Mouse (Mus musculus) embryonic facial prominence, embryonic 14.5 days (tissue): Measurements from ENCODE around the gene Zfp282. TPM values are rescaled to one million over a fixed set of nuclear protein-coding genes. Genes with fewer than 3 reads are reported as not detected.

Experiments
- ATAC-seq: fragments of 200-750 bp; cut with Nextera tagmentation; 2 replicates; pipeline ENCODE4 v1.8.0; 2017; ENCODE audit warnings: low read depth, moderate number of reproducible peaks, moderate TSS enrichment
- DNase-seq: peaks from one replicate; pipeline ENCODE4 v3.0.0-alpha.2; 2015; ENCODE audit warnings: low spot score
- H3K27ac ChIP-seq: fragments of 300-500 bp; sonication (generic); replicated peaks from 2 replicates; pipeline ENCODE4 v1.5.1; 2014; ENCODE audit warnings: low read depth, mild to moderate bottlenecking, low read length, moderate library complexity
- H3K27me3 ChIP-seq: fragments of 300-500 bp; sonication (generic); replicated peaks from 2 replicates; pipeline ENCODE4 v1.6.1; 2014; ENCODE audit warnings: low read length; ENCODE audit not compliant: control insufficient read depth, insufficient read depth
- H3K36me3 ChIP-seq: fragments of 300-500 bp; sonication (generic); 2 replicates; pipeline ENCODE4 v1.6.1; 2014; ENCODE audit warnings: low read length, mixed read lengths; ENCODE audit not compliant: control insufficient read depth, insufficient read depth
- H3K4me1 ChIP-seq: fragments of 300-500 bp; sonication (generic); 2 replicates; pipeline ENCODE4 v1.6.1; 2014; ENCODE audit warnings: antibody characterized with exemption, low read length; ENCODE audit not compliant: control insufficient read depth, insufficient read depth
- H3K4me2 ChIP-seq: fragments of 300-500 bp; sonication (generic); 2 replicates; pipeline ENCODE4 v1.6.1; 2014; ENCODE audit warnings: low read depth, mild to moderate bottlenecking, low read length, moderate library complexity, mixed read lengths
- H3K4me3 ChIP-seq: fragments of 300-500 bp; sonication (generic); 2 replicates; pipeline ENCODE4 v1.5.1; 2014; ENCODE audit warnings: low read depth, mild to moderate bottlenecking, low read length
- H3K9ac ChIP-seq: fragments of 300-500 bp; sonication (generic); 2 replicates; pipeline ENCODE4 v1.6.1; 2014; ENCODE audit warnings: low read depth, mild to moderate bottlenecking, low read length, moderate library complexity, mixed read lengths
- H3K9me3 ChIP-seq: fragments of 300-500 bp; sonication (generic); 2 replicates; pipeline ENCODE4 v1.6.1; 2016; ENCODE audit warnings: low read length; ENCODE audit not compliant: control insufficient read depth
- WGBS: fragments of 180-500 bp; shearing (Covaris S2); extraction: QIAGEN DNeasy Blood & Tissue Kit; methylation state at CpG from one replicate; pipeline ENCODE4 v1.1.7; 2014; 5-methylcytosine and 5-hydroxymethylcytosine counted together
- polyA plus RNA-seq: library from polyadenylated mRNA; unstranded; fragments of >200 nt; fragmentation: Nextera tagmentation; extraction: Ambion mirVana; gene quantifications from 2 replicates; pipeline ENCODE4 v1.2.1, GENCODE M21; 2014

Zfp282 gene
- polyA plus RNA-seq, 1 experiment from 2014 or later = 13.6 TPM

DNA sequence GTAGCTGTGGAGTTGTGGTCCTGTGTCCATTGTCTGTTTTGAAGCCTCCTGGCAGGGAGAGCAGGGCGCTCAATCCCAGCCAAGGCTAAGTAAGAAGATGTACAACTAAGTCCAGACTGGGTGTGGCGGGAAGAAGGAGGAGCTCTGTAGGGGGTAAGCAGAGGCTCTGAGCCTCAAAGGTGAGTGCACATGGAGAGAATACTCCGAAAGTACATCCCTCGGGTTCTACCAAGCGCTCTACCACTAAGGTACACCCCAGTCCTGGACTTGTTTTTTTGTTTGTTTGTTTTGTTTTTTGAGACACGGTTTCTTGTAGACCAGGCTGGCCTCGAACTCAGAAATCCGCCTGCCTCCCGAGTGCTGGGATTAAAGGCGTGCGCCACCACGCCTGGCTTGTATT is 65.5 kb downstream of the Zfp282 start:
- H3K4me2 ChIP-seq = peak overlapping the region; percentile 86
- no peaks in the 10 kb centered on the region for H3K4me1 ChIP-seq
- H3K36me3 ChIP-seq = peaks cover 20% of the 10 kb centered on the region; the same call in 1 of the 2 replicates
- H3K9ac ChIP-seq = peak overlapping the region; percentile 87
- H3K27ac ChIP-seq = no peak overlapping the region
- no peak for ATAC-seq
- H3K4me3 ChIP-seq = peak overlapping the region; percentile 49
- H3K27me3 ChIP-seq = no peaks in the 10 kb centered on the region
- H3K9me3 ChIP-seq = no peaks in the 10 kb centered on the region
- no peak for DNase-seq
- WGBS = 47% methylated on average over 12 of the region's 12 CpGs

DNA sequence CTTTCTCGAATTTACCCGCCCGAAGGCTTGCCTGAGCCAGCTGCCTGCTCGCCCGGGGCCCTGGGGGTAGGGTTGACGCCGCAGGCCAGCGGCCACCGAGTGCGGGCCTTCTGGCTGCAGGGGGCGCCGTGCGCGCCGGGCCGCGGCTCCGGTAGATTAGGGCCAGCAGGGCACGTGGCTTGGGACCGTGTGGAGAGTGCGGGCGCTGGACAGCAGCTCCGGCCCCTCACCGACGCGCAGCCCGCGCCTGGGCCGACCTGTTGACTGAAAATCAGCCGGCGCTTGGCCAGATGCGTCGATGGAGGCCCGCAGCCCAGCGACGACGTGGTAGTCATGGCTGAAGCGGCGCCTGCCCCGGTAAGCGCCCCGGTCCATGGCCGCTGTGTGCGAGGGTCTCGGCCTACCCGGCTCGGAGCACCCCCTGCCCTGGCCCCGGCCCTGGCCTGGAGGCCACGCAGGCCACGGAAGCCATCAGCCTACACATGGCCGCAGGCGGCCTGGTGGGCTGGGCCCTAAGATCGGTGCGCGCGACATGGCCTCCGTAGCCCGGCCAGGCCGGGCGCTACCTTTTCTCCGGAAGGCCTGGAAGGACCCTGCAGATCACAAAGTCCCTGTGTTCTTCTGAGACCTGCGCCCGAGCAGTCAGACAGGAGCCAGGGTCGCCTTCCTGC is 66.2 kb downstream of the Zfp282 start:
- Histone ChIP-seq H3K27ac (peak overlapping the region; percentile 84), H3K4me2 (peak overlapping the region; percentile 86)
- WGBS = 16% methylated on average over 33 of the region's 64 CpGs

DNA sequence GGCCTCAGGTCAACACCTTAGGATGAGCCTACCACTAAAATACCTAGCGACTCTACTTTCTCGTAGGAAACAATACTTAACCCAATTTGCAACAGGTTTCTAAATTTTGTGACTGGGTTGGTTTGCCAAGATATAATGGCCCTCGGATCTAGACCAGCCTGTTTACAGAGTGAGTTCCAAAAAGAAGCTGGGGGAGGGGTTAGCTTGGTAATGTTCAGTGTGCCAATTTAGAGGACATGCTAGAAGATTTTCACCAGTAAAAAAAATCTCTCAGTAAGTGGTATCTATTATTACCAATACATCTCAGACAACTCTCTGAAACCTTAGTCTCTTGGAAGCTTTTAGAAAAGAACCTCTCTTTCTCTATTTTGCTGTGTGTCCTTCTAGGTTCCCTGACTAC is 66.7 kb downstream of the Zfp282 start:
- Histone ChIP-seq H3K4me1 (no peaks in the 10 kb centered on the region), H3K27me3 (no peaks in the 10 kb centered on the region), H3K36me3 (peaks cover 24% of the 10 kb centered on the region; the same call in 1 of the 2 replicates), H3K4me3 (peak overlapping the region; percentile 49), H3K27ac (peak overlapping the region; percentile 84), H3K9ac (peak overlapping the region; percentile 87), H3K9me3 (no peaks in the 10 kb centered on the region), H3K4me2 (peak overlapping the region; percentile 86)
- 72% methylated on average over 3 of the region's 3 CpGs for WGBS
- ATAC-seq = no peak
- DNase-seq = no peak

More for the DNA sequence above, 66.2 kb downstream of the Zfp282 start:
- peaks cover 24% of the 10 kb centered on the region; the same call in 1 of the 2 replicates for H3K36me3 ChIP-seq
- peak overlapping the region; percentile 87 for H3K9ac ChIP-seq
- peak; percentile 95 for ATAC-seq
- peak; percentile 65 for DNase-seq
- no peaks in the 10 kb centered on the region for H3K27me3 ChIP-seq
- no peaks in the 10 kb centered on the region for H3K4me1 ChIP-seq
- H3K9me3 ChIP-seq = no peaks in the 10 kb centered on the region
- peak overlapping the region; percentile 49 for H3K4me3 ChIP-seq

DNA sequence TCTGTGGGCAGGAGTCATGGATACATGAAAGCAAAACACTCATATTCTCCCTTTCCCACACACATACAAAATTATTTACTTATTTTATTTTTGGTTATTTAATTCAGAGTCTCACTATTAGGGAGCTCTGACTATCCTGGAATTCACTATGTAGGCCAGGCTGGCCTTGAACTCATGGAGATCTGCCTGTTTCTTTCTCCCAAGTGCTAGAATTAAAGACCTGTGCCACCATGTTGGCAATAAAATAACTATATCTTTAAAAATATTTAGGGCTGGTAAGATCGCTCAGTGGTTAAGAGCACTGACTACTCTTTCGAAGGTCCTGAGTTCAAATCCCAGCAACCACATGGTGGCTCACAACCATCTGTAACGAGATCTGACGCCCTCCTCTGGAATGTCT is 70.4 kb downstream of the Zfp282 start:
- Histone ChIP-seq H3K4me1 (no peaks in the 10 kb centered on the region), H3K27ac (no peak overlapping the region), H3K4me3 (no peak overlapping the region), H3K4me2 (no peak overlapping the region), H3K27me3 (no peaks in the 10 kb centered on the region), H3K9ac (no peak overlapping the region), H3K9me3 (no peaks in the 10 kb centered on the region), H3K36me3 (peaks cover 39% of the 10 kb centered on the region)
- DNase-seq (no peak), ATAC-seq (no peak)
- WGBS = 95% methylated on average over 4 of the region's 4 CpGs

DNA sequence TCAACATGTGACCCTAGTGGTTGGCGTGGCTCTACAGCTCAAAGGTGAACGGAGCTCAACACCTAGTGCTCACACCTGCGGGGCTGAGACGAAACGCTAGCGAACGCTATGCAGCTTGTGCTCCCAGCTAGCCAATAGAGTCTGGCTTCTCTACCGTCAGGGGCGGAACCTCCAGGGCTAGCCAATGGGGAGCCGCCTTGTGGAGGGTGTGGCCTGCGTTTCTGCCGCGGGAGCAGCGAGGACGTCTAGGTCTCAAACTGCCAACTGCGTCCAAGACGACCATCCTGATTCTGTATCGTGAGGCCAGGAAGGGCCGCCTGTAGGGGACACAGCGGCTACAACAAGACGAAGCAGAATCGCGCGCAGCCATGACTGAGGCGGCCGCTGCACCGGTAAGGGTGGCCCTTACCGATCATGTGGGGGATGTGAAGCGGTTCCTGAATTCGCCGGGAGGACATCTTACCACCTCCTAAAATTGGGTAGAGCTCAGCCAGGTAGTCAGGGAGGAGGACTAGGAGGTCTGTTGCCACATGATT is 76.3 kb downstream of the Zfp282 start, which contains the start of gene Zfp956:
Zfp956 (plus strand) TSS at position 200 of the 536 bp plus-strand sequence.
- Histone ChIP-seq H3K9me3 (no peaks in the 10 kb centered on the region), H3K27ac (peak within 1 kb of the TSS; percentile 58; the same call in 1 of the 2 replicates), H3K36me3 (peaks cover 40% of the 10 kb centered on the region), H3K4me1 (peaks cover 12% of the 10 kb centered on the region; the same call in 1 of the 2 replicates), H3K4me2 (peak within 1 kb of the TSS; percentile 67), H3K9ac (peak within 1 kb of the TSS; percentile 70), H3K4me3 (peak within 1 kb of the TSS; percentile 65), H3K27me3 (no peaks in the 10 kb centered on the region)
- peak; percentile 97 for DNase-seq
- ATAC-seq = peak; percentile 100
- WGBS = under 1% methylated on average over 31 of the region's 31 CpGs

DNA sequence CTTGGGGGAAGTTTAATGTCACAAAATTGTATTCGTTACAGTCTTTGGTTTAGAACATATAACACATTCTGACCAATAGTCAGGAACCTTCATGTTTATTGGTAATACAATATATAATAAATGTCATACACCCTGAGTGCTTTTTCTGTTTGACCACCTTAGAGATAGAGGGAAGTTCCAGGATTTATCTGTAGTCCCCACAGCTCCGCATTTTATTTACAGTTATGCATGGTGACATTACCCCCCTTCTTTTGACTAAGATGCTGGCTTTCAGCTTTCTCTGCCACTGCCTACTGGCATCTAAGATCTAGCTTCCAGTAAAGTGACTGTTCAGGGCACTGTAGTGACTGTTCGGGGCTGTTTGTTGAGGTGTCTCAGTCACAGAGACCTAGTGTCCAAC is 77.4 kb downstream of the Zfp282 start:
- H3K4me1 ChIP-seq = peaks cover 12% of the 10 kb centered on the region; the same call in 1 of the 2 replicates
- DNase-seq (no peak), ATAC-seq (no peak)
- H3K9me3 ChIP-seq = no peaks in the 10 kb centered on the region
- H3K4me3 ChIP-seq = peak overlapping the region; percentile 65
- H3K9ac ChIP-seq = peak overlapping the region; percentile 70; the same call in 1 of the 2 replicates
- peaks cover 44% of the 10 kb centered on the region for H3K36me3 ChIP-seq
- 91% methylated on average over 3 of the region's 3 CpGs for WGBS
- H3K27ac ChIP-seq = no peak overlapping the region
- no peaks in the 10 kb centered on the region for H3K27me3 ChIP-seq
- peak overlapping the region; percentile 67 for H3K4me2 ChIP-seq

DNA sequence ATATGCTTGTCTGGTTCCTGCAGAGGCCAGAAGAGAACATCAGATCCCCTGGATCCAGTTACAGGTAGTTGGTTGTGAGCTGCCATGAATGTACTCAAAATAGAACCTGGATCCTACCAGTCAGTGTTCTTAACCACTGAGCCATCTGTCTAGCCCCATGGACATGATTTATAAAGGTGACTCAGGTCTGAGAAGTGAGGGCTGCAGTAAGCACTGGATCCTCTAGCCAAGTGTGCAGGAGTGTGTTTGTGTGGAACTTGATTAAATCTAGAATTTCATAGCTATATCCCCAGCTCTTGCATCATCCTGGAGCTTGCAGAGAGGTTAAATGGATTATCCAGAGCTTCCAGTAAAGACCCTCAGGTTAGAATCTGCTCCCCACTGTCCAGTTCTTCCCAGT is 80.8 kb downstream of the Zfp282 start:
- peaks cover 10% of the 10 kb centered on the region; the same call in 1 of the 2 replicates for H3K4me1 ChIP-seq
- H3K27ac ChIP-seq = no peak overlapping the region
- no peaks in the 10 kb centered on the region for H3K27me3 ChIP-seq
- H3K4me2 ChIP-seq = no peak overlapping the region
- H3K9ac ChIP-seq = no peak overlapping the region
- H3K9me3 ChIP-seq = no peaks in the 10 kb centered on the region
- ATAC-seq = no peak
- no peak overlapping the region for H3K4me3 ChIP-seq
- H3K36me3 ChIP-seq = peaks cover 55% of the 10 kb centered on the region
- DNase-seq = no peak
